Mouse (Mus musculus): ENCODE measurements around the gene Eif2ak1.

The Eif2ak1 gene

DNA sequence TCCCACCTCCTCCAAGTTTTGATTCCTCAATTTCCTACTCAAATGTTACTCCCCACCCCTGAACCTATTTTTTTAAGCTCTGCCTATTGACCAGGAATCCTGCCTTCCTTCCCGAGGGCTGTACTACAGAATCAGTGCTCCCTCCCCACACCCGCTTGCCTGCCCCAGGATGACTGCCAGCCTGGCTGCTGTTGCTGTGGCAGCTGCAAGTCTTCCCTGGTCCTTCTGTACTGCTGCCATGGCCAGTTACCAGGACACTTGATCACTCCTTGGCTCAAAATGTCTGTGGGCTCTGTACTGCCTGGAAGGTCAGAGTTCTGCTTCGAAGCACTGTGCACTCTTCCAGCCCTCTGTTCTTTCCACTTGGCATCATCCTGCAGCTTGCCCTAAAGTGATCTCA is 84.5 kb downstream of the Eif2ak1 start:
- DNase-seq (ENCODE audit: low spot score in 2 of 2), result peak; percentile 71 to 75

DNA sequence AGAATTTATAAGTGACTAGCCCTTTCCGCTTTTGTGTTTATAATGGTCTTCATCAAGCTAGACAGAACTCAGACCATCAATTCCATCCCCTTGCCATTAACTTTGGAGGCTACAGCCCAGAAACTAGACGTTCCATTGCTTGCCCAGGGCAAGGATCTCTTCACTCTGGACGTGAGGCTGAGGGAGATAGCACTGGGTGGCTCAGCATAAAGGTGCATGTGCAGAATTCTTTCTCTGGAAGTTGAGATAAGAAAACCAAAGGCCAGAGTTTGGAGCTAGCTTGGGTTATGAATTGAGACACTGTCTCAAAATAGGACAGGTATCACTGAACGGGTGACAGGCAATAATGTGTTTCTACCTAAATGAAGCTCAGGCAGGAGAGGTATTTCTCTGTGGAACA is 86.2 kb downstream of the Eif2ak1 start:
- DNase-seq (ENCODE audit: low spot score in 2 of 2), result no peak

DNA sequence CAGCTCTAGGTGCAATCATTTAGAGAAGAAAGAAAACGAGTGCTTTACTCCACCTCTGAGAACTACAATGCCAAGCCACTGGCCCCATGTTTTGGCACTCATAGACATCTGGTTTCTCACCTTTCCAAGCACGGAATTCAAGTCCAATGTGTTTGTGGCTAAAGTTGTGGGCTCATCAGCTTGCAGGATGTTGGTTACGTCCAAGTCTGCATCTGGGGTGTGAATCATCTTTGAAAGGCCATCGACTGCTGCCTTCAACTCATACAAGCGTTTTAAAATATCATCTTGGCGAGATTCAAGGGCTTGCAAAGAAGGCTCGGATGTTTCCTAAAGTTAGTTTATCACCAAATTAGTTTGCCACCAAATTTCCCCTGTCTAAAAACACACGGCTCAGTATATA is 88.8 kb downstream of the Eif2ak1 start:
- no peak for DNase-seq (ENCODE audit: low spot score in 2 of 2)

DNA sequence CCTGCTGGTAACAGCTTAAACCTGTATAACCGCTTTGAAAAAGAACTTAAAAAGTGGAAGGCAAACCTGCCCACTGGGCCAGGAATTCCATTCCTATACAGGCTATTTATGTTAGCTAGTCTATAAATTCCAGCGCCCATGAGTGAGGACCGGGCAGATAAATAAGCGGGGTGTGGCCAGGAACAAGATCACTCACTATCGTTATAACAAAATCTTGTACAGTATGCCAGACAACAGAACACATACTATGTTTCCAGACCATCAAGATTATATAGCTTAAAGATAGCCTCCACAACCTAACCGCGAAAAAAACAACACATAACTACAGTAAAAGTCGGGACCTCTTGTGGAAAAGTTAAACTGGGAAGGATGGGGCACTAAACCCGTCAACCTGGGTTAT is 91.3 kb downstream of the Eif2ak1 start:
- DNase-seq (ENCODE audit: low spot score in 2 of 2), result no peak

DNA sequence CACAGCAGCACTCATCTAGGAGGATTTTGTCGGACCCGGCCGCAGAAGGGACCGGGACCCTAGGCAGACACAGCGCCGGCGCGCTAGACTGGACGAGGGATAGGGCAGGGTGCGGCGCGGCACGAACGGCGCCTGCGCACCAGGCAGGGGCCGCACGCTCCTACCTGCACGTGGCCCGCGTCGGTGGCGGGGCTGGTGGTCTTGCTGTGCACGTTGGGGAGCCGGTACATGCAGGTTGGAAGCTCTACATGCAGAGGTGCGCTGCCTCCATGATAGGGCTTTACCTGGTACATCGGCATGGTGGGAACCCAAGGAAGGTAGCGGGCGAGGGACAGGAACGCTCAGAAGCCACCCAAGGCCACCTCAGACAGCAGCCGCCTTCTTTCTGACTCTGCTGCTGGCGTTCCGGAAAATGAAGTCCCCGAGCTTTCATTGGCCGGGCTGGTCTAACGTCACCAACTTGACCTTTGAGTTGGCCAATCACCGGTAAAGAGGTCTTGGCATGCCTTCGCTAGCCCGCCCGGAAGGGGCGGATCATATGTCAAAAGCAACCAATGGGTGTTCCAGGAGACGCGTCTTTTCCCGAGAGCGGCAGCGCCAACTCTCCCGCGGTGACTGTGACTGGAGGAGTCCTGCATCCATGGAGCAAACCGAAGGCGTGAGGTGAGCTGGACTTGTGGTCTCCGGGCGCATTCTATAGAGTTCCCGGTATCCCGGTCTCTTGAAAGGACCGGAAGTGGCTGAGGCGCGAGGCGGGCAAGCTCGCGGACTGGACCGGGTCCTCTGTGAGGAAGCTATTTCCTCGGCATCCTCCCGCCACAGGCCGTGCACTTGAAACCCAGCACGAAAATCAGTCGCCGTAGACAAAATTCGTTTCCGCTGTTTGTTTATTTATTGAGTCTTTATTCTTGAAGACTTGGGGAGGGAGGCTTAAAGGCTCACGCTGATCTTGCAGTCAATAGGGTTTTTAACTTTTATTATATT is 92.1 kb downstream of the Eif2ak1 start, which contains the start of the genes Aimp2 and Pms2:
Gene Aimp2 (minus strand): TSS at position 431 of the 984 bp plus-strand sequence.
Gene Pms2 (plus strand): TSS at position 548 of the 984 bp plus-strand sequence.
- peak; percentile 98 to 99 for DNase-seq (ENCODE audit: low spot score in 2 of 2)

DNA sequence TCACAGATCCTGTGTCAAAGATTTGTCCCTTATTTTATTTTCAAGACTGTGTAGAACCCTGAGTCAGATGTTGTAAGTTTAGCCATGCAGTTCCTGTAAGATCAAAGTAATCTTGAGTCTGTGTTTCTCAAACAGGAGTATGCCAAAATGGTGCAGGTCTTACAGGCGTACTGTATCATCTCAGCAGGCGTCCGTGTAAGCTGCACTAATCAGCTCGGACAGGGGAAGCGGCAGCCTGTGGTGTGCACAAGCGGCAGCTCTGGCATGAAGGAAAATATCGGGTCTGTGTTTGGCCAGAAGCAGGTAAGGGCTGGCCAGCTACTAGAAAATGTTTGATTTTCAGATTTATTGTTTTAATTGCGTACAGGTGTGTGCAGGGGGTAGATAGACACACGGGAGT is 98.6 kb downstream of the Eif2ak1 start:
- DNase-seq (ENCODE audit: low spot score in 2 of 2), result no peak

DNA sequence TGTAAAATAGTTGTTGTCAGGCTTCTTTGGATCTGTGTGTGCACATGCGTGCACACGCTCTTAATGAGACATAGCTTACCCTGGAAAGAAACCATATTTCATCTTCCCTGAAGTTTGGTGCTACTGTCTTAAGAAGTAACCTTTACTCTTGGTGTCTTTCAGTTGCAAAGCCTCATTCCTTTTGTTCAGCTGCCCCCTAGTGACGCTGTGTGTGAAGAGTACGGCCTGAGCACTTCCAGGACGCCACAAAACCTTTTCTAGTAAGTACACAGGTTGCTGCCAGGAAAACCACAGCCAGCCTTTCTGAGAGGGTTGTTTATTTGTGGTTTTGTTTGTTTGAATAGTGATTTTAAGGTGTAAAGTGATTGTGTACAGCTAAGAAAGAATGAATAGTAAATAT is 99.8 kb downstream of the Eif2ak1 start:
- peak in 1 of 2 experiments; percentile 59 for DNase-seq (ENCODE audit: low spot score in 2 of 2)

DNA sequence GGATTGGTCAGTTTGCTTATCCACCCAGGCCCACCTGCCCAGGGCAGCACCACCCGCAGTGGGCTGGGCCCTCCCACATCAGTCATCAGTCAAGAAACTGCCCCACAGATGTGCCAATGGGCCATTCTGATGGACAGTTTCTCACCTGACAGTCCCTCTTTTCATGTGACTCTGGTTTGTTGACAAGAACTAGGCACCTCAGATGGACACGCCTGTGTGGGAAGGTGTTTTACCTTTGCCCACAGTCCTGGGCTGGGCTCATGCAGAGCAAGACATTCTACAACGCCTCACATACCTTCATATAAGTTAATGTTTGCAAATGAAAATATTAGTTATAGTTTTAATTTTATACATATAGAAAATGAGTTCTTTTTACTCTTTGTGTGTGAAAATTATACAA is 100.5 kb downstream of the Eif2ak1 start:
- DNase-seq (ENCODE audit: low spot score in 2 of 2), result no peak

DNA sequence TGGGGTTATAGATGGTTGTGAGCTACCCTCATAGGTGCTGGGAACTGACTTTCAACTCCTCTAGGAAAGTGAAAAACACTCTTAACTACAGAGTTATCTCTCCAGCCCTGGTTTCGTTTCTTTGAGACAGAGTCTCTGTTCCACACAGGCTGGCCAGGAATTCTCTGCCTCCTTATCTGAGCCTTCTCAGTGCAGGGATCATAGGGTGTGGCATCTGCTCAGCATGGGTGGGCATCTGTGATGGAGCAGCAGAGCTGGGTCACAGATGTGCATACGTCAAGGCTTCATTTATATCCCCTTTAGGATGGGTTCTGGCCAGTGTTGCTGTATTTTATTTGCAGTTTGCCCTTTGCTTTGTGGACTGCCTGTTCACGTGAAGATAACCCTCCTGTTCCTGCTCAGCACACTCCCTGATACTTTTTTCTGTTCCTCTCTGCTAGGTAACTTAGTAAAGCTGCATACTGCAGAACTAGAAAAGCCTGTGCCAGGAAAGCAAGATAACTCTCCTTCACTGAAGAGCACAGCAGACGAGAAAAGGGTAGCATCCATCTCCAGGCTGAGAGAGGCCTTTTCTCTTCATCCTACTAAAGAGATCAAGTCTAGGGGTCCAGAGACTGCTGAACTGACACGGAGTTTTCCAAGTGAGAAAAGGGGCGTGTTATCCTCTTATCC is 107.3 kb downstream of the Eif2ak1 start:
- DNase-seq (ENCODE audit: low spot score in 2 of 2), result no peak

DNA sequence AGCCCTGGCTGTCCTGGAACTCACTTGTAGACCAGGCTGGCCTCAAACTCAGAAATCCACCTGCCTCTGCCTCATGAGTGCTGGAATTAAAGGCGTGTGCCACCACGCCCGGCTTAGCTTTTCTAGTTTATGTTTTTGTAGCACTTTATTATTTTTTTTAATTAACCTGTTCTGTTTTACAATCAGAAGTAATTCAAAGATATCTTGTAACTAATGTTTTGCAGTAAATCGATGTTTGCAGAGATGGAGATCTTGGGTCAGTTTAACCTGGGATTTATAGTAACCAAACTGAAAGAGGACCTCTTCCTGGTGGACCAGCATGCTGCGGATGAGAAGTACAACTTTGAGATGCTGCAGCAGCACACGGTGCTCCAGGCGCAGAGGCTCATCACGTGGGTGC is 110.3 kb downstream of the Eif2ak1 start, which contains the start of gene Gm42421:
Gene Gm42421 (plus strand): TSS at position 301 of the 400 bp plus-strand sequence.
- no peak for DNase-seq (ENCODE audit: low spot score in 2 of 2)

DNA sequence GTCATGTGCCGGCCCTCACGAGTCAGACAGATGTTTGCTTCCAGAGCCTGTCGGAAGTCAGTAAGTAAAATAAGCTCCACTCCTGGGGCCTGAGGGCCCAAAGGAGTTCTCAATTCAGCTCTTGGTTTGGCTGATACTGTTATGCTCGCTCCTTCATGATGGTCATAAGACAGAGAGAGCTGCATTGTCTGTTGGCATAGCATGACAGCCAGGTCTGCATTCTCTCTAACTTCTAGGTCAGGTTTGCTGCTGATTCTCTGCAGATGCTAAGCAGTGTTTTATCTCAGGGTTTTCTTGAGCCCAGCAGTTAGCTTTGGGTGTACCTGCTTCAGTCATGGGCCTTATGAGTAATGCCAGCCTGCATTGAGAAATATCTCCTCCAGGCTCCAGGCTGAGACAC is 111.7 kb downstream of the Eif2ak1 start:
- DNase-seq (ENCODE audit: low spot score in 2 of 2), result no peak

DNA sequence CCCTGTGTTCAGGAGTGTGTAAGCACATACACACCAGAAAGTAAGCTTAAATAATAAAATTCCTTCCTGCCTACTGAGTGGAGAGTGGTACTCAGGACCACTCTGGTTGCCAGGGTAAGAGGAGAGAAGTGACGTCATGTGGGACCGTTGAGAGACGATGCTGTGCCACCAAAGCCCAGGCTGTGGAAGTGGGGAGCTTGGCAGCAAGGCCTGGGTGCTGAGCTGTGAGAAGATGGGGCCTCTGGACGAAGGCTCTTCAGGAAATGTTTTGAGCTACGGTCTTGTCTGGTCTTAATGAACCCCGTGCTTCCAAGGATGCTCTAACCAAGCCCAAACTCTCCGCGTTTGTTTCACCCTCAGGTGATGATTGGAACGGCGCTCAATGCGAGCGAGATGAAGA is 113.1 kb downstream of the Eif2ak1 start:
- DNase-seq (ENCODE audit: low spot score in 2 of 2), result no peak

DNA sequence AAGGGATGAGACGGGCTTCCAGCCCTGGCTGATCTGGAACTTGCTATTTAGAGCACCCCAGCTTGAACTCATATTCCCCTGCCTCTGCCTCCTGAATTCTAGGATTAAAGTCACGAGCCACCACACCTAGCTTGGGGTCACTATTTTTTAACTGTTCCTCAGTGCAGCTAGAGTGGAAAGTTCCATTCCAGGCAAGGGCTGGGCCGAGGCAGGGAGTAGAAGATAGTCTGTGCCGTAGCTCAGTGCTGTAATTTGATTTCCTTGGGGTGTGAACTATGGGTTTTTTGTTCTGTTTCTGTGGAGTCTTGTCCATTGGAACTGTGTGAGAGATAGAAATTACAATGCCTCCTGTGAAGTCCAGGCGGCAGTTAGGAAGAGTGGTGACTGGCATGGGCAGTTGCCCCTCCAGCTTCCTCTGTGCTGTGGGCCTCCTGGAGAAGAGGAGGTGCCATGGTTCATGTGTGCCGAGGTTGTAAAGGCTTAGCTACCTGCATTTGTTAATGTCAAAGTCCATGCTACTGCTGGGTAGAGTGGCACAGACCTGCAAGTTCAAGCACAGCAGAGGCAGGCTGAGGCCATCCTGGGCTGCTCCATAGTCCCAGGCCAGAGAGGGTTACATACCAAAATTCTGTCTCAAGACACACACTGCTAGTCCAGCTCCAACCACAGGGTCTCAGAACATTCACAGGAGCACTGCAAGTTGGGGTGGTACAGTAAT is 114.4 kb downstream of the Eif2ak1 start:
- no peak for DNase-seq (ENCODE audit: low spot score in 2 of 2)

DNA sequence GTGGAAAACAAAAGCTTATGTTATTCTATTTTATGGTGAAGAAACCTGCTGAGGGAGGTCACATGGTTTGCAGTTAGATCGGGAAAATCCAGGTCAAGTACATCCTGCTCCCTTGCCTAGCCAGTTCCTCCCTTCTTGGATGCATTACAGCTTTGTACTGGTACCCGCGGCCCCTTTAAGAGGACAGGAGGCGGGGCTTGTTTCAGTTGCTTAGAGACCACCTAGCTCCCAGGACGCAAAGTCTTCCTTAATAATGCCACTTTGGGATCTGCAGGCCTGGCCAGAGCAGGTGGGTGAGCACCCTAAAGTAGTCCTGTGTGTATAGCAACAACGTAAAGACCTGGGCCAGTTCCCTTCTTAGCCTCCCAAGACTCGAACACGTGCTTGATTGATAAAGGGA is 115.2 kb downstream of the Eif2ak1 start, which contains the start of gene Rsph10b:
Gene Rsph10b (plus strand): TSS at position 205 of the 400 bp plus-strand sequence.
- DNase-seq (ENCODE audit: low spot score in 2 of 2), result peak in 1 of 2 experiments; percentile 49

DNA sequence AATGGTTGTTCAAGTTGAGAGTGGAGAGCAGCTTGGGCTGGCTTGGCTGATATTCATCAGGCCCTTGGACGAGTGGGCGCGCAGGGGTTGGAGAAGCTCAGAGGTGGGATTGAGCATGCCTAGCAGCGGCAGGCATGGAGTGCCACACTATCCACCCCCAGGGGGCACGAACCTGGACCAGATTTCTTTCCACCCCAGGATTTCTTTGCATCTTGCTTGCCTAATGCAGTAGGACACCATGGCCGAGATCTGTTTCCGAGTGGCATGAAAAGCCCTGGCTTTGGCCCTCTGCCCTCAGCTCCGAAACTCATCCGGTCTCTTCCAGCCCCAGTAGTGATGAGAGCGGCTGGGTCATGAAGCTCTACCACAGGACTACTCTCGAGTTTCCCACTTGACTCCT is 115.8 kb downstream of the Eif2ak1 start:
- no peak for DNase-seq (ENCODE audit: low spot score in 2 of 2)

DNA sequence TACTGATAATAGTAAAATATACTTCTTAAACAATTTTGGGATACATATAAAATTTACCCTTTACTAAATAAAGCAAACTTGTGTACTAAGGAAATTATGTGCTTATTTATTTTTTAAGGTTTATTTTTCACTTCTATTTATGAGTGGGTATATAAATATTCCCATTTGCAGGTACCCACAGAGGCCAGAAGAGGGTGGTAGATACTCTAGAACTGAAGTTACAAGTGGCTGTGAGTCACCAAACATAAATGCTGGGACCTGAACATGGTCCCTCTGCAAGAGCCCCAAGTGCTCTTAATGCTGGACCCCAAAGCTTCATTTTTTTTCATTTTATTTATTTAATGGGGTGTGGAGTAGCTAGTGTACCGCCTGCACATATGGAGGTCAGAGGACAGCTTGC is 116.3 kb downstream of the Eif2ak1 start:
- no peak for DNase-seq (ENCODE audit: low spot score in 2 of 2)

DNA sequence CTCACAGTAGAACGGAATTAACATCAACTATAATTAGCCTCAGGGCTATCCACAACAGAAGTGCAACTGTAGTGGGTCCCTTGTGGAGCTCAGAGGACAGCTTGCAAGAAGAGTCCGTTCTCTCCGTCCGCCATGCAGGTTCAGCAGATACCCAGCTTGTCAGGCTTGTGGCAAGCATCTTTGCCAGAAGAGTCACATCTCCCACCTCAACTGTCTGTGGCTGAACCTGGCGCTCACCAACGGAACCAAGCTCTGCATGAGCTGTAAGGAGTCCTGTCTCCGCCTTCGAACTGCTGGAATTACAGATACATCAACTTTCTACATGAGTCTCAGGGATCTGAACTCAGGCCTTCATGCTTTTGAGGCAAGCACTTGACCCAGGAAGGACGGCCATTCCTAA is 118.6 kb downstream of the Eif2ak1 start:
- no peak for DNase-seq (ENCODE audit: low spot score in 2 of 2)

DNA sequence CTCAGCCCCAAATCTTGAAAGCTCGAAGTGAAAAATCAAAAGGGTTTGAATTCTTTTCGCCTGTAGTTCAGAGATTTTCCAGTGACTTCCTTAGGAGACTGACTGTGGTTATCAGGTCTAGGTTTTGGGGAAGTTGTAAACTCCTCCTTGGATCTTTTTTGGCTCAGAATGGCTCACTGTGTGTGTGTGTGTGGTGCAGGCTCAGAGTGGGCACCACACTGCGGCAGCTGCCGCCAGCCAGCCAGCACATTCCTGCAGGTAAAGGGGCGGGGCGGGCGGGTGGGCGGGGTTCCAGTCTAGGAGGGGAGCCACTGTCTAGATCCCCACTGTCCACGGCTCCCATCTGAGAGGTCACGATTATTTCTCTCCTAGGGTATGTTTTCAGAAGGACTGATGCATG is 124.0 kb downstream of the Eif2ak1 start:
- no peak for DNase-seq (ENCODE audit: low spot score in 2 of 2)

DNA sequence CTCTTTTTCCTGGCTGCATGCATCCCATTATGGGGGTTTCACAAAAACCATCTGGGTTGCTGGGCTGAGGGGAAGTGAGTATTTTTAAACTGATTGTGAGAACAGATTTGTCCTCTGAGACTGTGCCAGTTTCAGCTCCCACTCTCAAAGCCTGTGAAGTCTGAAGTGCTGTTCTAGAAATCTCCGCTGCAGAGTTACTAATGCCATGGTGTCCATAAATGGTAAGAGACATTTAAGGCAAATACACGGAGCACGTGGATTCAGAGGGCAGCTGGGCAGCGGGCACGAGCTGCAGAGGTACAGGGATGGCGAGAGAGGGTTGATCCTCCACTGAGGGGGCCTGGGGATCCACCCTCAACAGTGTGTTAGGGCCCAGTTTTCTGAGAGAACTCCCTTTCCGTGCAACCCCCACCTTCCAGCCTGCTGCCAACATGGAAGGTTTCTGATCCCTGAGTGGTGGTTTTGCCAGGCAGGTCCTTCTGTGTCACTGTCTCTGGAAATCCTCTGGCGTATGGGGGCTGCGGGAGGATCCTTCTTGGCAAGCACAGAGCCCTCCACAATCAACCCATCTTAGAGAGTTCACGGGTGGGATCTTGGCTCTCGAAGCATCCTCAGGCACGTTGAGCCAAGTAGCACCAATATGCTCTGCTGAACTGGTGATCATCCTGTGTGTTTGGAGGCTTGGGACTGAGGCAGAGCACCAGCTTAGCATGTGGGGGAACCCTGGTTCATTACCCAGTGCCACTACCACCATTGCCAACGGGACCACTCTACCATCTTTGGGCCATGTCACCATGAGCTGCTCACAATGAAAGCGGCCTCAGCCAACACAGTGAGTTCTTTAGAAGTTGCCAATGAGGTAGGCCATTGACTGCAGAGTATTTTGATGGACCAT is 125.9 kb downstream of the Eif2ak1 start:
- DNase-seq (ENCODE audit: low spot score in 2 of 2), result peak; percentile 86 to 94

DNA sequence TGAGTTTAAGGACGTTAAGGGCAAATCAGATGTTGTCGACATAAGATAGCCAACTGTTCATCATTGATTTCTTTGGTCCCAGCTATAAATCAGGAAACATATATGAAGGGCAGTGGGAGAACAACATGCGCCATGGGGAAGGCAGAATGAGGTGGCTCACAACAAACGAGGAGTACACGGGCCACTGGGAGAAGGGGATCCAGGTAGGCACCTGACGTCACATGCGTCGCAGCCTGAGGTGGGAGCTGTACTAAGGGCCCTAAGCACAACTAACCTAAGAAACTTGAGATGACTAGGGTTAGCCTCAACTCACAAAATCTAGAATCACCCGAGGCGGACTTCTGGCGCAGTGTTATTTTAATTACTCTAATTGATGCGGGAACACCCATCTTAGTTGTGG is 130.8 kb downstream of the Eif2ak1 start:
- DNase-seq (ENCODE audit: low spot score in 2 of 2), result no peak

DNA sequence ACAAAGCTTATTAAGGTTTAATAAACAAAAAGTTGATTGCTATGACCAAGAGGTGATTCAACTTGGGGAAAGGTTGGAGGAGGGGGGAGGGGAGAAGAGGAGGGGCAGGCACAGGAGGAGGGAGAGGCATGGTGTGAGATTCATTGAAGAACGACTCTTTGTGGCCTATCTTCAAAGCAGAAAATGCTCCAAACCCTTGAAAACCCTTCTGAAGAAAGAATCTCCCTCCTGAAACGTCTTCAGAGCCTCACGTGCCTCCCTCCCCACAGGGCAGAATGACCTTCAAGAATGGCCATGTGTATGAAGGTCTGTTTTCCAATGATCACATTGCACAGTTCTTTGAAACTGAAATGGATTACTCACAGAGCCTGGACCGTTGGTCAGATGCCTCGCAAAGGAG is 132.4 kb downstream of the Eif2ak1 start:
- no peak for DNase-seq (ENCODE audit: low spot score in 2 of 2)

Data from right cerebral cortex, postnatal 10 days (tissue).